Mouse (Mus musculus) heart, adult 9 months (tissue): ENCODE data around the gene Tmsb15l.
A peak's percentile ranks its signal among the peaks of the same experiment; 100 is the strongest.
"Not testable (repeated sequence)": the region's sequence is repeated elsewhere in the genome, so short reads cannot be mapped to it uniquely, and the experiment has no call there.

Source experiments
- DNase-seq, 2 experiments: peaks; one replicate each; pipeline ENCODE4 v3.0.0; 2022; ENCODE audit warnings: low spot score in 2 of 2

Tmsb15l gene

GRCm38 (mm10) chrX:136976424-136977084 is at the start of gene Tmsb15l, which contains the start of gene Tmsb15b1:
Gene Tmsb15l (minus strand): TSS chrX:136976869.
Gene Tmsb15b1 (minus strand): TSS chrX:136976874.
- DNase-seq = peak in 1 of 2 experiments; percentile 26

- DNase-seq = peak; percentile 11 to 16
Observed at GRCm38 (mm10) chrX:137019310-137019709, 42.6 kb upstream of the Tmsb15l start.

GRCm38 (mm10) chrX:137017668-137018067 is 41.0 kb upstream of the Tmsb15l start:
- DNase-seq = no peak

- DNase-seq = peak in 1 of 2 experiments; percentile 10
Observed at GRCm38 (mm10) chrX:137015099-137015709, 38.5 kb upstream of the Tmsb15l start.

- DNase-seq = no peak
Observed at GRCm38 (mm10) chrX:136996256-136996655, 19.6 kb upstream of the Tmsb15l start.

GRCm38 (mm10) chrX:136993641-136994040 is 17.0 kb upstream of the Tmsb15l start:
- no peak for DNase-seq

- peak; percentile 6 to 10 for DNase-seq
Observed at GRCm38 (mm10) chrX:136992978-136993547, 16.4 kb upstream of the Tmsb15l start, which contains the start of gene Zcchc18. Gene Zcchc18 (plus strand): TSS chrX:136993155.

- DNase-seq = no peak
Observed at GRCm38 (mm10) chrX:136992191-136992965, 15.7 kb upstream of the Tmsb15l start.

GRCm38 (mm10) chrX:136991274-136991673 is 14.6 kb upstream of the Tmsb15l start:
- DNase-seq = no peak

- DNase-seq = no peak
Observed at GRCm38 (mm10) chrX:136986039-136986438, 9.4 kb upstream of the Tmsb15l start.

GRCm38 (mm10) chrX:136978616-136979015 is 1.9 kb upstream of the Tmsb15l start:
- DNase-seq = no peak

GRCm38 (mm10) chrX:136975397-136975796 is 1.3 kb downstream of the Tmsb15l start, which contains the start of gene Tmsb15b2:
Gene Tmsb15b2 (minus strand): TSS chrX:136975497.
- DNase-seq = not testable (repeated sequence)

GRCm38 (mm10) chrX:136959688-136960087 is 17.0 kb downstream of the Tmsb15l start:
- no peak for DNase-seq

GRCm38 (mm10) chrX:136958300-136958699 is 18.4 kb downstream of the Tmsb15l start:
- DNase-seq = not testable (repeated sequence)

- DNase-seq = peak in 1 of 2 experiments; percentile 10
Observed at GRCm38 (mm10) chrX:136957583-136958279, 18.9 kb downstream of the Tmsb15l start.

GRCm38 (mm10) chrX:136937985-136938384 is 38.7 kb downstream of the Tmsb15l start:
- no peak for DNase-seq

GRCm38 (mm10) chrX:136927031-136927430 is 49.6 kb downstream of the Tmsb15l start, which contains the start of gene H2bfm:
Gene H2bfm (plus strand): TSS chrX:136927325.
- no peak for DNase-seq

GRCm38 (mm10) chrX:136925863-136926262 is 50.8 kb downstream of the Tmsb15l start:
- DNase-seq = no peak
